Mouse (Mus musculus) macrophage (primary cell): Measurements from ENCODE around the gene 2210407C18Rik. TPM values are rescaled to one million over a fixed set of nuclear protein-coding genes. Genes with fewer than 3 reads are reported as not detected.

Experiments
- H3K27ac ChIP-seq: fragments of 350-480 bp; formaldehyde crosslinking; 2 replicates; pipeline ENCODE4 v1.9.0; 2021
- H3K36me3 ChIP-seq: fragments of 350-480 bp; formaldehyde crosslinking; 2 replicates; pipeline ENCODE4 v1.9.0; 2021; ENCODE audit errors: inconsistent target
- H3K4me3 ChIP-seq: fragments of 350-480 bp; formaldehyde crosslinking; 2 replicates; pipeline ENCODE4 v1.9.0; 2021; ENCODE audit errors: inconsistent target
- H3K79me2 ChIP-seq: fragments of 350-480 bp; formaldehyde crosslinking; 2 replicates; pipeline ENCODE4 v1.9.0; 2021; ENCODE audit errors: inconsistent target
- WGBS: methylation state at CpG from one replicate; pipeline ENCODE4 v1.1.7; 2026; ENCODE audit warnings: inconsistent platforms; ENCODE audit not compliant: missing documents; 5-methylcytosine and 5-hydroxymethylcytosine counted together
- polyA plus RNA-seq: library from polyadenylated mRNA; stranded (reverse); fragments of 250-400 nt; gene quantifications from 3 replicates; pipeline ENCODE4 v1.2.4, GENCODE M21; 2018; ENCODE audit warnings: inconsistent platforms
- total RNA-seq, 78 experiments: library from RNA; depleted of rRNA; stranded (reverse); fragments of 250-400 nt; gene quantifications; 1 replicate in 9 of 78; 2 replicates in 24 of 78; 3 replicates in 43 of 78; 4 replicates in 2 of 78; pipeline ENCODE4 v1.2.4; 2018; ENCODE audit warnings: inconsistent platforms in 56 of 78

The 2210407C18Rik gene
- total RNA-seq (2018; cell fraction: chromatin; rRNA removed), result not detected
- total RNA-seq (2018; cell fraction: cytosol; rRNA removed), result under 1 TPM in 9 of 26 experiments, not detected in 17; 0.16 to 0.35 (median 0.24) TPM
- total RNA-seq (2018; cell fraction: nucleus; rRNA removed), result not detected
- polyA plus RNA-seq, result 0.59 TPM in 1 of 3 replicates, not detected in the others

- Histone ChIP-seq H3K79me2 (no peaks in the 10 kb centered on the region), H3K36me3 (no peaks in the 10 kb centered on the region), H3K27ac (no peak within 1 kb of the TSS), H3K4me3 (no peak within 1 kb of the TSS)
- WGBS, result 88% methylated on average over 4 of the region's 4 CpGs
Measured at GRCm38 (mm10) chr11:58615975-58616374, at the start of gene 2210407C18Rik. Gene 2210407C18Rik, minus strand, starts transcription at chr11:58616075.

- Histone ChIP-seq H3K79me2 (no peaks in the 10 kb centered on the region), H3K4me3 (no peak within 1 kb of the TSS), H3K36me3 (no peaks in the 10 kb centered on the region), H3K27ac (no peak within 1 kb of the TSS)
- WGBS, result 86% methylated on average over 4 of the region's 4 CpGs
Measured at GRCm38 (mm10) chr11:58658596-58658995, 42.7 kb upstream of the 2210407C18Rik start, which contains the start of gene Olfr322. Gene Olfr322, plus strand, starts transcription at chr11:58658782.

GRCm38 (mm10) chr11:58655151-58655550, 39.3 kb upstream of the 2210407C18Rik start:
- H3K4me3 ChIP-seq, result no peak overlapping the region
- H3K79me2 ChIP-seq, result no peaks in the 10 kb centered on the region
- no peak overlapping the region for H3K27ac ChIP-seq
- 96% methylated on average over 3 of the region's 3 CpGs for WGBS
- no peaks in the 10 kb centered on the region for H3K36me3 ChIP-seq

GRCm38 (mm10) chr11:58643350-58643749, 27.5 kb upstream of the 2210407C18Rik start:
- Histone ChIP-seq H3K36me3 (no peaks in the 10 kb centered on the region), H3K79me2 (no peaks in the 10 kb centered on the region), H3K4me3 (no peak overlapping the region), H3K27ac (no peak overlapping the region)
- WGBS, result 32% methylated on average over 6 of the region's 6 CpGs

GRCm38 (mm10) chr11:58641638-58642358, 25.9 kb upstream of the 2210407C18Rik start:
- WGBS, result 75% methylated on average over 13 of the region's 13 CpGs
- Histone ChIP-seq H3K36me3 (no peaks in the 10 kb centered on the region), H3K79me2 (no peaks in the 10 kb centered on the region), H3K27ac (no peak overlapping the region), H3K4me3 (no peak overlapping the region)

- Histone ChIP-seq H3K36me3 (no peaks in the 10 kb centered on the region), H3K4me3 (no peak overlapping the region), H3K27ac (no peak overlapping the region), H3K79me2 (no peaks in the 10 kb centered on the region)
- WGBS, result 13% methylated on average over 13 of the region's 14 CpGs
Measured at GRCm38 (mm10) chr11:58641057-58641456, 25.2 kb upstream of the 2210407C18Rik start.

GRCm38 (mm10) chr11:58640272-58640867, 24.5 kb upstream of the 2210407C18Rik start, which contains the start of gene Trim58:
Gene Trim58, plus strand, starts transcription at chr11:58640465.
- WGBS, result 3% methylated on average over 34 of the region's 34 CpGs
- no peak within 1 kb of the TSS for H3K27ac ChIP-seq
- H3K79me2 ChIP-seq, result no peaks in the 10 kb centered on the region
- H3K4me3 ChIP-seq, result no peak within 1 kb of the TSS
- no peaks in the 10 kb centered on the region for H3K36me3 ChIP-seq

GRCm38 (mm10) chr11:58638176-58638701, 22.4 kb upstream of the 2210407C18Rik start:
- H3K27ac ChIP-seq, result no peak overlapping the region
- 80% methylated on average over 7 of the region's 7 CpGs for WGBS

GRCm38 (mm10) chr11:58636376-58636977, 20.6 kb upstream of the 2210407C18Rik start:
- Histone ChIP-seq H3K4me3 (no peak overlapping the region), H3K36me3 (no peaks in the 10 kb centered on the region), H3K27ac (peak overlapping the region; percentile 29), H3K79me2 (no peaks in the 10 kb centered on the region)
- 12% methylated on average over 3 of the region's 4 CpGs for WGBS

More at GRCm38 (mm10) chr11:58638176-58638701, 22.4 kb upstream of the 2210407C18Rik start:
- Histone ChIP-seq H3K36me3 (no peaks in the 10 kb centered on the region), H3K79me2 (no peaks in the 10 kb centered on the region), H3K4me3 (no peak overlapping the region)

- Histone ChIP-seq H3K36me3 (no peaks in the 10 kb centered on the region), H3K4me3 (no peak overlapping the region), H3K79me2 (no peaks in the 10 kb centered on the region), H3K27ac (no peak overlapping the region)
- 87% methylated on average over 3 of the region's 4 CpGs for WGBS
Measured at GRCm38 (mm10) chr11:58634878-58635277, 19.0 kb upstream of the 2210407C18Rik start.

- no peak within 1 kb of the TSS for H3K27ac ChIP-seq
- WGBS, result 67% methylated on average over 5 of the region's 5 CpGs
- H3K79me2 ChIP-seq, result no peaks in the 10 kb centered on the region
- no peak within 1 kb of the TSS for H3K4me3 ChIP-seq
- no peaks in the 10 kb centered on the region for H3K36me3 ChIP-seq
Measured at GRCm38 (mm10) chr11:58630401-58630800, 14.5 kb upstream of the 2210407C18Rik start, which contains the start of gene Olfr323. Gene Olfr323, minus strand, starts transcription at chr11:58630501.

- Histone ChIP-seq H3K27ac (no peak overlapping the region), H3K4me3 (no peak overlapping the region), H3K36me3 (no peaks in the 10 kb centered on the region), H3K79me2 (no peaks in the 10 kb centered on the region)
- WGBS, result 46% methylated on average over 4 of the region's 4 CpGs
Measured at GRCm38 (mm10) chr11:58626146-58626545, 10.3 kb upstream of the 2210407C18Rik start.

- no peaks in the 10 kb centered on the region for H3K36me3 ChIP-seq
- H3K79me2 ChIP-seq, result no peaks in the 10 kb centered on the region
- no peak overlapping the region for H3K27ac ChIP-seq
- no peak overlapping the region for H3K4me3 ChIP-seq
- WGBS, result 79% methylated on average over 6 of the region's 6 CpGs
Measured at GRCm38 (mm10) chr11:58618793-58619192, 2.9 kb upstream of the 2210407C18Rik start.

GRCm38 (mm10) chr11:58618369-58618768, 2.5 kb upstream of the 2210407C18Rik start:
- no peak overlapping the region for H3K4me3 ChIP-seq
- 79% methylated on average over 3 of the region's 3 CpGs for WGBS
- H3K36me3 ChIP-seq, result no peaks in the 10 kb centered on the region
- no peaks in the 10 kb centered on the region for H3K79me2 ChIP-seq
- H3K27ac ChIP-seq, result no peak overlapping the region
